Mouse (Mus musculus): ENCODE measurements at regions not wholly inside any gene's neighbourhood (a gene's known extent, or its start where the extent isn't known, plus 50 kb on each side); places are given as distances from the start of the nearest gene placed in this dataset.

DNA sequence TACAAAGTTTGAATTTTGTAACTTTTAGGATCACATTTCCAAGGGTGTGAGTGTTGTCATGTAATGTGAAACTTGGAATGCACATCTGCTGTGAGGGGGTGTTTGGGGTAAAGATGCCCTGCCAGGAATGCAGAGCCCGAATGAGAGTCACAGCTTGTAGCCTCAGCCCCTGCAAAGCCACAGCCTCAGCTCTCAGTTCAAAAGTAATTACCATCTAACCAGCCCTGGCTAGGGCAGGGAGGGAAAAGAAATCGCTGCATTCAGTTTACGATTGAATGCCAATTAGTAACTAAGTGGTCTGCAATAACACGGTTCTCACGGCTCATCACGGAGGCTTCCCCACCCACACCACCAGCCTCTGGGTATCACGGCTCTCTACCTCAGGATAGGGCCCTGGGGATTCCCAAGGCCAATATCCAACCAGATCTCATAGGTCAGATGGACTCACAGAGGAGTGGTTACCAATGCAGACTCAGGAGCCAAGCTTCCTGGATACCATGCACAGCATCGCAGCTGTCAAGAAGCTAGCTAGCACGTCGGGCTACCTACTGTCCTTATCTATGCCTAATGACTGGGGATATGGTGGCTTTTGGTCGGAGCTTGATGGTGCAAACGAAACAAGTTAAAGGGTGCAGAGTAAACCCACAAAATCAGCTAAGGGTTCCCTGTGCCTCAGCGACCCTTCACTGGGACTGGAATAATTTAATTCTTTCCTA is 275.0 kb downstream of the Setd4 start:
- no peak overlapping the region for H3K4me3 ChIP-seq (replicated peaks; ENCODE audit: low read length)
- DNase-seq (ENCODE audit: low spot score) (peak; percentile 22), ATAC-seq (ENCODE audit: low FRiP score, low read depth) (peak; percentile 74)
- H3K36me3 ChIP-seq (ENCODE audit: control insufficient read depth, insufficient read depth, low read length): no peaks in the 10 kb centered on the region
- 18% methylated on average over 13 of the region's 13 CpGs for WGBS
- no peak overlapping the region for H3K27ac ChIP-seq (replicated peaks; ENCODE audit: low read depth, low read length)
- H3K27me3 ChIP-seq (ENCODE audit: control insufficient read depth, insufficient read depth, low read length): no peaks in the 10 kb centered on the region
- peaks cover 6% of the 10 kb centered on the region for H3K4me1 ChIP-seq (ENCODE audit: control insufficient read depth, insufficient read depth, low read length)
- no peaks in the 10 kb centered on the region; the same call in 1 of the 2 replicates for H3K9me3 ChIP-seq (ENCODE audit: control insufficient read depth, low read length)
- no peak overlapping the region for H3K9ac ChIP-seq (ENCODE audit: low read depth, low read length, severe bottlenecking)
- H3K4me2 ChIP-seq (replicated peaks; ENCODE audit: low read depth, low read length, severe bottlenecking): no peak overlapping the region
- TF ChIP-seq POLR2A (IDR thresholded peaks at IDR 0.05; ENCODE audit: borderline replicate concordance, extremely low read depth, insufficient read depth, insufficient read length): no peak

DNA sequence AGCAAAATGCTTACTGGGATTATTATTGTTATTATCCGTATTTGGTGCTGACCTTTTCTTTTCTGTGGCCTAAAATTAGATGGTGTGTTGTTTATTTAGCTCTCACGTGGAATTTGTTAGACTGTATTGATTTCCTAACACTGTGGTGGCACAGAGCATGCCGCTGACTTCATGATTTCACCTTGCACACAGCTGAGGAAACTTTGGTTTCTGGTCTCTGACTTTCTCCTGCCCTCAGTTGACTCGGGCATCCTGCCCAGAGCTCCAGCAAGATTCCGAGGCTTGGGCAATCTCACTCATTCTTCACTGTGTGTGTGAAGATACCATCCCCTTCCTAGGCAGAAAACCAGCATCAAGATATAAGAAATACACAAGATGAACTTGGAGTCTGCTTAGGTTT is 279.0 kb downstream of the Setd4 start:
- no peaks in the 10 kb centered on the region for H3K27me3 ChIP-seq (ENCODE audit: control insufficient read depth, insufficient read depth, low read length)

DNA sequence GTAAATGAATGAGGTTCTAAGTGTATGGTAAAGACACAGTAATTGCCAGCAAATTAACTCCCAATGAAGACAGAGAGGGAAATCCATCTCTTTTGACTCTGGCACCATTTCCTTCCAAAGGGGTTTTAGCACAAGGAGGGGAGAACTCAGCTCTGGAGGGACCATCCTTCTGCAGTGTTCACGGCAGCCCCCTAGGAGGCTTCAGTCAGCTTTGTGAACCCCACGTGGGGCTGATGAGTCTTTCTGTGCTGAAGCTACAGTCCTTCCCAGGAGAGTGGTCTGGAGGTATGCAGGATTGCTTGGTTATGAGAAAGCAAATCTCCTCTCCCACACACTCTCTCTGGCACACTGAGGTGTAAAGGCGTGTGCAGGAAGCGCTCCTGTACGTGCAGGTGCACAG is 280.7 kb downstream of the Setd4 start:
- Histone ChIP-seq H3K4me3 (replicated peaks; ENCODE audit: low read length) (no peak overlapping the region), H3K36me3 (ENCODE audit: control insufficient read depth, insufficient read depth, low read length) (no peaks in the 10 kb centered on the region), H3K9me3 (ENCODE audit: control insufficient read depth, low read length) (no peaks in the 10 kb centered on the region; the same call in 1 of the 2 replicates), H3K27ac (replicated peaks; ENCODE audit: low read depth, low read length) (no peak overlapping the region), H3K4me2 (replicated peaks; ENCODE audit: low read depth, low read length, severe bottlenecking) (no peak overlapping the region), H3K27me3 (ENCODE audit: control insufficient read depth, insufficient read depth, low read length) (no peaks in the 10 kb centered on the region), H3K4me1 (ENCODE audit: control insufficient read depth, insufficient read depth, low read length) (no peaks in the 10 kb centered on the region), H3K9ac (ENCODE audit: low read depth, low read length, severe bottlenecking) (no peak overlapping the region)
- WGBS: 70% methylated on average over 5 of the region's 5 CpGs
- ATAC-seq (ENCODE audit: low FRiP score, low read depth) (no peak), DNase-seq (ENCODE audit: low spot score) (no peak)
- no peak for TF ChIP-seq POLR2A (IDR thresholded peaks at IDR 0.05; ENCODE audit: borderline replicate concordance, extremely low read depth, insufficient read depth, insufficient read length)

More for the DNA sequence above, 279.0 kb downstream of the Setd4 start:
- H3K36me3 ChIP-seq (ENCODE audit: control insufficient read depth, insufficient read depth, low read length): no peaks in the 10 kb centered on the region
- no peak for TF ChIP-seq POLR2A (IDR thresholded peaks at IDR 0.05; ENCODE audit: borderline replicate concordance, extremely low read depth, insufficient read depth, insufficient read length)
- H3K4me3 ChIP-seq (replicated peaks; ENCODE audit: low read length): no peak overlapping the region
- H3K9me3 ChIP-seq (ENCODE audit: control insufficient read depth, low read length): no peaks in the 10 kb centered on the region; the same call in 1 of the 2 replicates
- no peak overlapping the region for H3K4me2 ChIP-seq (replicated peaks; ENCODE audit: low read depth, low read length, severe bottlenecking)
- H3K4me1 ChIP-seq (ENCODE audit: control insufficient read depth, insufficient read depth, low read length): peaks cover 6% of the 10 kb centered on the region
- DNase-seq (ENCODE audit: low spot score): no peak
- WGBS: 81% methylated on average over 5 of the region's 5 CpGs
- no peak overlapping the region for H3K9ac ChIP-seq (ENCODE audit: low read depth, low read length, severe bottlenecking)
- no peak overlapping the region for H3K27ac ChIP-seq (replicated peaks; ENCODE audit: low read depth, low read length)
- ATAC-seq (ENCODE audit: low FRiP score, low read depth): no peak

DNA sequence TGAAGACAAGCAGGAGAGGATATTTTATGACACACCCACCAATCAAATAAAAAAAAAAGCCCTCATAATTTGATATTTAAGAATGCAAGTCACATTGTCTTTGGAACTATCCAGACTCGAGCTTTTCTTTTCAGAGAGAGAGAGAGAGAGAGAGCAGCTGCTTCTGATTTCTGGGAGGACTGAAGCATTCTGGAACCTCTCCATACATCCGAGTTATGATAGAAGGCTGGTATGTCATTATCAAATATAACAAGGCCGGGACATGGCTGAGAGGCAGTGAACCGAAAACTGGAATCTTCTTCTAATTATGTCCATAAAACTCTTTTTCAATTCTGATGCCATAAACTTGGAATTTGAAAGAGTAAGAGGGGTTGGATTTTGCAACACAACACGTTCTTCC is 284.3 kb downstream of the Setd4 start:
- no peaks in the 10 kb centered on the region; the same call in 1 of the 2 replicates for H3K9me3 ChIP-seq (ENCODE audit: control insufficient read depth, low read length)
- DNase-seq (ENCODE audit: low spot score): peak; percentile 52
- 50% methylated on average over 5 of the region's 5 CpGs for WGBS
- no peak overlapping the region for H3K4me3 ChIP-seq (replicated peaks; ENCODE audit: low read length)
- no peak overlapping the region for H3K27ac ChIP-seq (replicated peaks; ENCODE audit: low read depth, low read length)
- no peaks in the 10 kb centered on the region for H3K36me3 ChIP-seq (ENCODE audit: control insufficient read depth, insufficient read depth, low read length)
- no peaks in the 10 kb centered on the region for H3K4me1 ChIP-seq (ENCODE audit: control insufficient read depth, insufficient read depth, low read length)
- no peak overlapping the region for H3K4me2 ChIP-seq (replicated peaks; ENCODE audit: low read depth, low read length, severe bottlenecking)
- no peaks in the 10 kb centered on the region for H3K27me3 ChIP-seq (ENCODE audit: control insufficient read depth, insufficient read depth, low read length)
- ATAC-seq (ENCODE audit: low FRiP score, low read depth): no peak
- H3K9ac ChIP-seq (ENCODE audit: low read depth, low read length, severe bottlenecking): no peak overlapping the region
- TF ChIP-seq POLR2A (IDR thresholded peaks at IDR 0.05; ENCODE audit: borderline replicate concordance, extremely low read depth, insufficient read depth, insufficient read length): no peak

DNA sequence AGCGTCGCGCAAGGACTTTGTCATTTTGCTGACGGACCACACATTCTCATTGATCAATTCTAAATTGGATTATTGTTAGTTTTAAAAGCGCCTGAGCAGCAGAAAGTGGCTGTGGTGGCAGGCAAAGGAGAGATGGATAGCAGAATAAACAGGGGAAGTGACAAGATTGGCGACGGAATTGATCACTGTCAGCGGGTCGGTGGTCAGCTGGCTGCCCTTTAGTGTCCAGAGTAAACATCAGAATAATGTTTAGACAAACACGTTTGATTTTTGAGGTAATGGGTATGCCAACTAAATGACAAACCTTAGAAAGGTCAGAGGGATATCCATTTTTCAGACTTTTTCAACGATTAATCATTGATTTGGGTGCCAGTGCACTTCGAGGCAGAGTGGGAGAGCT is 292.2 kb downstream of the Setd4 start:
- ATAC-seq (ENCODE audit: low FRiP score, low read depth) (no peak), DNase-seq (ENCODE audit: low spot score) (no peak)
- H3K4me3 ChIP-seq (replicated peaks; ENCODE audit: low read length): no peak overlapping the region
- 89% methylated on average over 12 of the region's 12 CpGs for WGBS
- H3K9me3 ChIP-seq (ENCODE audit: control insufficient read depth, low read length): no peaks in the 10 kb centered on the region
- 0 out of 2 replicates have a peak, but pooled peaks cover 2% of the 10 kb centered on the region for H3K4me1 ChIP-seq (ENCODE audit: control insufficient read depth, insufficient read depth, low read length)
- H3K27me3 ChIP-seq (ENCODE audit: control insufficient read depth, insufficient read depth, low read length): no peaks in the 10 kb centered on the region
- H3K9ac ChIP-seq (ENCODE audit: low read depth, low read length, severe bottlenecking): no peak overlapping the region
- H3K27ac ChIP-seq (replicated peaks; ENCODE audit: low read depth, low read length): no peak overlapping the region
- no peak overlapping the region for H3K4me2 ChIP-seq (replicated peaks; ENCODE audit: low read depth, low read length, severe bottlenecking)
- H3K36me3 ChIP-seq (ENCODE audit: control insufficient read depth, insufficient read depth, low read length): no peaks in the 10 kb centered on the region
- TF ChIP-seq POLR2A (IDR thresholded peaks at IDR 0.05; ENCODE audit: borderline replicate concordance, extremely low read depth, insufficient read depth, insufficient read length): no peak
